ENCODE assay signal across 8 mouse cellular contexts in genomic region chr10:42762670-42763058, GRCm38 (mm10). TPM values are rescaled to one million over a fixed set of nuclear protein-coding genes. Genes with fewer than 3 reads are reported as not detected.
DNase-seq lines count a peak whose midpoint lies in the region; ATAC-seq and TF ChIP-seq lines count a peak whose summit lies in the region.

No protein-coding gene starts in this region.

- no peaks in the 10 kb centered on the region for H3K27me3 ChIP-seq in hindbrain, postnatal 0 days (ENCODE audit: insufficient read depth, low read length)
- no peaks in the 10 kb centered on the region for H3K27me3 ChIP-seq in neural tube, embryonic 13.5 days

- intact Hi-C loops in left cerebral cortex, adult 2 months (cut with DNase I): loop anchor here (10.0 kb wide), 1 partner anchor 948 kb away; no protein-coding TSS in a partner anchor
- intact Hi-C loops in left cerebral cortex, postnatal 36 days (cut with DNase I): no loop called here

- peak overlapping the region; percentile 92 for H3K27ac ChIP-seq in left cerebral cortex, adult 2 months
- H3K27ac ChIP-seq in hindbrain, postnatal 0 days: peak overlapping the region; percentile 90
- H3K27ac ChIP-seq in neural tube, embryonic 13.5 days (replicated peaks): peak overlapping the region; percentile 95

- no peak for DNase-seq in left cerebral cortex, adult 2 months (ENCODE audit: extremely low spot score in 1 of 2, low spot score in 2 of 2)
- no peak for DNase-seq in left cerebral cortex, adult 11 months (ENCODE audit: low spot score)
- peak; percentile 40 for DNase-seq in c-Kit-positive CD71-positive TER-119-negative erythroid progenitor cells, embryonic 14.5 days (ENCODE audit: low read depth)
- DNase-seq in hindbrain, postnatal 0 days (ENCODE audit: low spot score): no peak
- DNase-seq in adrenal gland, adult (ENCODE audit: inconsistent age in 2 of 2, low spot score in 1 of 2): no peak
- DNase-seq in frontal cortex, adult 2 months (ENCODE audit: extremely low spot score in 1 of 2, low spot score in 1 of 2): no peak
- DNase-seq in left cerebral cortex, postnatal 36 days (ENCODE audit: low spot score in 2 of 2): no peak

- H3K36me3 ChIP-seq in hindbrain, postnatal 0 days (ENCODE audit: insufficient read depth, low read length): no peaks in the 10 kb centered on the region
- H3K36me3 ChIP-seq in neural tube, embryonic 13.5 days: no peaks in the 10 kb centered on the region

- no peak for ATAC-seq in hindbrain, postnatal 0 days
- ATAC-seq in neural tube, embryonic 13.5 days (ENCODE audit: low read depth): no peak

- H3K9me3 ChIP-seq in hindbrain, postnatal 0 days (ENCODE audit: low read length): no peaks in the 10 kb centered on the region
- no peaks in the 10 kb centered on the region for H3K9me3 ChIP-seq in neural tube, embryonic 13.5 days

- peak overlapping the region; percentile 90 for H3K4me2 ChIP-seq in hindbrain, postnatal 0 days (ENCODE audit: low read depth, low read length)
- H3K4me2 ChIP-seq in neural tube, embryonic 13.5 days: peak overlapping the region; percentile 91

- no peak for TF ChIP-seq CTCF in left cerebral cortex, adult 2 months (IDR thresholded peaks at IDR 0.05)
- no peak for TF ChIP-seq CTCF in hindbrain, postnatal 0 days (IDR thresholded peaks at IDR 0.05; ENCODE audit: low read depth)

- H3K4me3 ChIP-seq in left cerebral cortex, adult 2 months: peak overlapping the region; percentile 79
- H3K4me3 ChIP-seq in hindbrain, postnatal 0 days (ENCODE audit: low read length): peak overlapping the region; percentile 96
- H3K4me3 ChIP-seq in neural tube, embryonic 13.5 days: peak overlapping the region; percentile 96

- peak overlapping the region; percentile 96 for H3K9ac ChIP-seq in hindbrain, postnatal 0 days (replicated peaks; ENCODE audit: low read length)
- H3K9ac ChIP-seq in neural tube, embryonic 13.5 days: peak overlapping the region; percentile 97

- WGBS in hindbrain, postnatal 0 days: under 1% methylated on average over 6 of the region's 6 CpGs
- under 1% methylated on average over 6 of the region's 6 CpGs for WGBS in neural tube, embryonic 13.5 days

- H3K4me1 ChIP-seq in hindbrain, postnatal 0 days (ENCODE audit: insufficient read depth, low read length): peaks cover 4% of the 10 kb centered on the region
- H3K4me1 ChIP-seq in neural tube, embryonic 13.5 days (replicated peaks): peaks cover 35% of the 10 kb centered on the region

RNA-seq across cellular contexts. Expression of gene Sec63, which starts 1.4 kb away (rescaled TPM):
- total RNA-seq in left cerebral cortex, adult 2 months (2021): 10 to 100 TPM; 46.2 to 62.8 TPM
- total RNA-seq in hindbrain, postnatal 0 days (2014; rRNA removed): 13.6 and 13.7 TPM in 2 replicates
- 13.4 and 13.9 TPM in 2 replicates for polyA plus RNA-seq in hindbrain, postnatal 0 days (2015; fragmentation: Nextera tagmentation; extraction: Ambion mirVana)
- 25.6 and 26.1 TPM in 2 replicates for polyA plus RNA-seq in neural tube, embryonic 13.5 days (2015; fragmentation: Nextera tagmentation; extraction: Ambion mirVana)
- polyA plus RNA-seq in frontal cortex, adult 2 months (2012; rRNA removed): 48.5 and 58.9 TPM in 2 replicates
- total RNA-seq in left cerebral cortex, postnatal 36 days (2021): 10 to 100 TPM; 54.3 to 56.3 TPM
